Mouse (Mus musculus): Measurements from ENCODE around the gene Tmem191c.

Gene Tmem191c

DNA sequence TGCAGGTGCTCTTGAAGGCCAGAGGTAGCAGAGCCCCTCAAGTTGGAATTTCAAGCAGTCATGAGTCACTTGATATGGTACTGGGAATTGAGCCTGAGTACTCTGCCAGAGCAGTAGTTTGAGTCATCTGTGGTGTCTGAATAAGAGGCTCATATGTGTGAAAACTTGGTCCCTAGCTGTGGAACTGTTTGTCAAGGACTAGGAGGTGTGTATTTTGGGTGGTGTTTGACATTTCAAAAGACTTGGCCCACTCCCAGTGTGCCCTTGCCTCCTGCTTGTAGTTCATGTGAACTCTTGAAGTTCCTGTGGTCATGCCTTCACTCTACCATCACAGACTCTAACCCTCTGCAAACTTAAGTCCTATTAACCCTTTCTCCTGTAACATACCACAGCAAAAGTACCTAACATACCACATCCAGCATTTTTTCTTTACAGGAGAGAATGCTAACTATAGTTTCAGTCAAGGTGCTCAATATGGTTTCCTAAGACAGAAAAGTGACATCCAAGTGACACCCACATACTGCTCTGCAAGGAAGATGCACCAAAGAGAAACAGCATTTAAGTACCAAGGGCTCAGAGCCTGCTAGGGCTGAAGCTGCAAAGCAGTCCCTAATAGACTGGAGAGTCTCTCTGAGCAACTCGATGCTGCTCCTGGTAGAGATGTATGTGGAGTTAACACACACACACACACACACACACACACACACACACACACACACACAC, 54.1 kb downstream of the Tmem191c start:
- no peak for DNase-seq (ENCODE audit: low spot score)

DNA sequence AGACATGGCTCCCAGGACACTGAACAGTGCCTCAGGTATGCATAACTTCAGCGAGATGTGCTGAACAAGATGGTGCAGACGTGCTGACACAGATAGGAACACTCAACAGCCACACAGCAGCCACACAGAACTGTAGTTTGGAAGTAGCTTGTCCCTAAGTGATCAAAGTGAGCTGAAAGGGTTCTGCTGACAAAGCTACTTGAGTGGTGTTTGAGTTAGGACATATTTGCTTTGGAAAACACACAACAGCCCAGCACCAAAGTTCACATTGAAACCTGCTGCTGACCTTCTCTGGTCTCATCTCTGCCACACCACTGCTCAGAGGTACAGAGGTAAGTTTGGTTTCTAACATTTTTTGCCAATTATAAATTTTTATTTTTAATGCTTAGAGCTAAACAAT, 55.2 kb downstream of the Tmem191c start, which contains the start of gene Serpind1:
Serpind1 (plus strand) TSS at position 256 of the 400 bp plus-strand sequence.
- no peak for DNase-seq (ENCODE audit: low spot score)

DNA sequence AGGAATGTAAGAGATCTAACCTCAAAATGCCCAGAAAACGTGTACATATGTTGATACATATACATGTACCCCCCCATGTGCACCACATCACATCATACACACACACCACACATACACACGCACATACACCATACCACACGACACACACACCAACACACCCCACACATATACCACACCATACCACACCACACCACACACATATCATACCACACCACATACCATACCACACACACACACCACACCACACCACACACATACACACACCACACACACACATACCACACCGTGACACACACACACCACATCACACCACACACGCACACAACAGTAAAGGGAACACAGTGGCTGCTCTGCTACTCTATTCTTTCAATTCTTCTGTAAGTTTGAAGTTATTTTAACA, 56.0 kb downstream of the Tmem191c start:
- DNase-seq (ENCODE audit: low spot score) = no peak
